Mouse (Mus musculus) midbrain, postnatal 0 days (tissue): ENCODE measurements at regions not wholly inside any gene's neighbourhood (a gene's known extent, or its start where the extent isn't known, plus 50 kb on each side); places are given as distances from the start of the nearest gene placed in this dataset.

ENCODE experiments used
- ATAC-seq: fragments of 200-750 bp; cut with Nextera tagmentation; 2 replicates; pipeline ENCODE4 v1.8.0; 2017; ENCODE audit warnings: moderate number of reproducible peaks, mild to moderate bottlenecking, moderate TSS enrichment, moderate library complexity; ENCODE audit not compliant: low FRiP score
- DNase-seq: peaks from one replicate; pipeline ENCODE4 v3.0.0-alpha.2; 2015; ENCODE audit warnings: low spot score
- H3K27ac ChIP-seq: fragments of 300-500 bp; sonication (generic); 2 replicates; pipeline ENCODE4 v1.5.1; 2014; ENCODE audit warnings: low read depth, mild to moderate bottlenecking, low read length, mixed read lengths
- H3K27me3 ChIP-seq: fragments of 300-500 bp; sonication (generic); 2 replicates; pipeline ENCODE4 v1.6.1; 2014; ENCODE audit warnings: low read length, control low read depth, mixed read lengths; ENCODE audit not compliant: insufficient read depth
- H3K36me3 ChIP-seq: fragments of 300-500 bp; sonication (generic); 2 replicates; pipeline ENCODE4 v1.6.1; 2014; ENCODE audit warnings: low read length, control low read depth, mixed read lengths; ENCODE audit not compliant: insufficient read depth
- H3K4me1 ChIP-seq: fragments of 300-500 bp; sonication (generic); 2 replicates; pipeline ENCODE4 v1.6.1; 2014; ENCODE audit warnings: mild to moderate bottlenecking, control low read depth, antibody characterized with exemption, low read length, mixed read lengths; ENCODE audit not compliant: insufficient read depth
- H3K4me2 ChIP-seq: fragments of 300-500 bp; sonication (generic); 2 replicates; pipeline ENCODE4 v1.6.1; 2014; ENCODE audit warnings: low read depth, mild to moderate bottlenecking, low read length, mixed read lengths; ENCODE audit not compliant: poor library complexity, severe bottlenecking
- H3K4me3 ChIP-seq: fragments of 300-500 bp; sonication (generic); 2 replicates; pipeline ENCODE4 v1.5.1; 2014; ENCODE audit warnings: low read depth, mild to moderate bottlenecking, low read length, moderate library complexity
- H3K9ac ChIP-seq: fragments of 300-500 bp; sonication (generic); replicated peaks from 2 replicates; pipeline ENCODE4 v1.6.1; 2014; ENCODE audit warnings: mild to moderate bottlenecking, low read length, moderate library complexity, mixed read lengths; ENCODE audit not compliant: poor library complexity, severe bottlenecking
- H3K9me3 ChIP-seq: fragments of 300-500 bp; sonication (generic); 2 replicates; pipeline ENCODE4 v1.6.1; 2016; ENCODE audit warnings: low read length, control low read depth
- CTCF ChIP-seq: IDR thresholded peaks from 2 replicates; pipeline ENCODE4 v1.5.1; 2016; ENCODE audit warnings: antibody characterized with exemption, mild to moderate bottlenecking
- WGBS: fragments of 180-500 bp; shearing (Covaris S2); extraction: QIAGEN DNeasy Blood & Tissue Kit; methylation state at CpG from one replicate; pipeline ENCODE4 v1.1.7; 2014; 5-methylcytosine and 5-hydroxymethylcytosine counted together

- ATAC-seq (no peak), DNase-seq (no peak)
- Histone ChIP-seq H3K27me3 (no peaks in the 10 kb centered on the region), H3K4me1 (no peaks in the 10 kb centered on the region), H3K4me2 (no peak overlapping the region), H3K27ac (no peak overlapping the region), H3K4me3 (no peak overlapping the region), H3K36me3 (no peaks in the 10 kb centered on the region), H3K9ac (no peak overlapping the region), H3K9me3 (no peaks in the 10 kb centered on the region)
- 64% methylated on average over 7 of the region's 7 CpGs for WGBS
- TF ChIP-seq CTCF: no peak
Observed at GRCm38 (mm10) chr11:56932766-56933165, 78.4 kb upstream of the Gria1 start.

GRCm38 (mm10) chr11:56952357-56952756 lies 58.8 kb upstream of the Gria1 start:
- no peak for TF ChIP-seq CTCF
- no peak overlapping the region for H3K27ac ChIP-seq
- DNase-seq: no peak
- no peaks in the 10 kb centered on the region for H3K9me3 ChIP-seq
- 89% methylated on average over 2 of the region's 2 CpGs for WGBS
- no peak for ATAC-seq
- no peak overlapping the region for H3K4me2 ChIP-seq
- no peaks in the 10 kb centered on the region for H3K36me3 ChIP-seq
- no peaks in the 10 kb centered on the region for H3K4me1 ChIP-seq
- no peak overlapping the region for H3K4me3 ChIP-seq
- no peak overlapping the region for H3K9ac ChIP-seq
- no peaks in the 10 kb centered on the region for H3K27me3 ChIP-seq

GRCm38 (mm10) chr11:56957824-56958223 lies 53.4 kb upstream of the Gria1 start:
- Histone ChIP-seq H3K27ac (no peak overlapping the region), H3K9me3 (no peaks in the 10 kb centered on the region), H3K27me3 (no peaks in the 10 kb centered on the region), H3K4me3 (no peak overlapping the region), H3K36me3 (no peaks in the 10 kb centered on the region), H3K4me1 (no peaks in the 10 kb centered on the region), H3K4me2 (no peak overlapping the region), H3K9ac (no peak overlapping the region)
- ATAC-seq (no peak), DNase-seq (no peak)
- 62% methylated on average over 2 of the region's 2 CpGs for WGBS
- TF ChIP-seq CTCF: no peak
